Mouse (Mus musculus): ENCODE measurements around the gene Stab2. TPM values are rescaled to one million over a fixed set of nuclear protein-coding genes. Genes with fewer than 3 reads are reported as not detected.

Stab2 gene
- polyA plus RNA-seq, 1 experiment from 2014 or later, result 0.17 TPM

GRCm38 (mm10) chr10:86934376-86934775 lies 73.4 kb downstream of the Stab2 start:
- Histone ChIP-seq H3K4me1 (replicated peaks) (peaks cover 12% of the 10 kb centered on the region; the same call in 1 of the 2 replicates), H3K9ac (no peak overlapping the region), H3K27me3 (no peaks in the 10 kb centered on the region), H3K36me3 (no peaks in the 10 kb centered on the region), H3K27ac (replicated peaks) (0 out of 2 replicates have a peak overlapping the region, but pooled peaks have one; percentile 8), H3K9me3 (no peaks in the 10 kb centered on the region), H3K4me3 (no peak overlapping the region), H3K4me2 (no peak overlapping the region)
- 26% methylated on average over 6 of the region's 6 CpGs for WGBS
- ATAC-seq (ENCODE audit: low FRiP score, low read depth), result no peak

GRCm38 (mm10) chr10:86933906-86934305 lies 73.9 kb downstream of the Stab2 start:
- no peak for ATAC-seq (ENCODE audit: low FRiP score, low read depth)
- 23% methylated on average over 3 of the region's 3 CpGs for WGBS

GRCm38 (mm10) chr10:86933180-86933695 lies 74.6 kb downstream of the Stab2 start:
- no peak overlapping the region for H3K9ac ChIP-seq
- no peak for ATAC-seq (ENCODE audit: low FRiP score, low read depth)
- no peak overlapping the region for H3K27ac ChIP-seq (replicated peaks)
- WGBS, result 65% methylated on average over 9 of the region's 9 CpGs
- no peaks in the 10 kb centered on the region for H3K27me3 ChIP-seq
- H3K9me3 ChIP-seq, result no peaks in the 10 kb centered on the region
- no peak overlapping the region for H3K4me3 ChIP-seq
- no peaks in the 10 kb centered on the region for H3K36me3 ChIP-seq
- peaks cover 12% of the 10 kb centered on the region; the same call in 1 of the 2 replicates for H3K4me1 ChIP-seq (replicated peaks)
- no peak overlapping the region for H3K4me2 ChIP-seq

More at GRCm38 (mm10) chr10:86933906-86934305, 73.9 kb downstream of the Stab2 start:
- Histone ChIP-seq H3K9ac (no peak overlapping the region), H3K4me2 (no peak overlapping the region), H3K27me3 (no peaks in the 10 kb centered on the region), H3K9me3 (no peaks in the 10 kb centered on the region), H3K4me3 (no peak overlapping the region), H3K4me1 (replicated peaks) (peaks cover 12% of the 10 kb centered on the region; the same call in 1 of the 2 replicates), H3K36me3 (no peaks in the 10 kb centered on the region), H3K27ac (replicated peaks) (no peak overlapping the region)

GRCm38 (mm10) chr10:86923602-86924001 lies 84.2 kb downstream of the Stab2 start:
- Histone ChIP-seq H3K27ac (replicated peaks) (no peak overlapping the region), H3K36me3 (no peaks in the 10 kb centered on the region), H3K4me2 (no peak overlapping the region), H3K9ac (no peak overlapping the region), H3K27me3 (no peaks in the 10 kb centered on the region), H3K4me3 (no peak overlapping the region), H3K4me1 (replicated peaks) (no peaks in the 10 kb centered on the region), H3K9me3 (no peaks in the 10 kb centered on the region)
- 95% methylated on average over 1 of the region's 1 CpGs for WGBS
- ATAC-seq (ENCODE audit: low FRiP score, low read depth), result no peak

GRCm38 (mm10) chr10:86915595-86915994 lies 92.2 kb downstream of the Stab2 start:
- Histone ChIP-seq H3K4me3 (no peak overlapping the region), H3K27ac (replicated peaks) (no peak overlapping the region), H3K4me1 (replicated peaks) (no peaks in the 10 kb centered on the region), H3K27me3 (no peaks in the 10 kb centered on the region), H3K36me3 (no peaks in the 10 kb centered on the region), H3K9ac (no peak overlapping the region), H3K9me3 (no peaks in the 10 kb centered on the region), H3K4me2 (no peak overlapping the region)
- no peak for ATAC-seq (ENCODE audit: low FRiP score, low read depth)

- no peaks in the 10 kb centered on the region for H3K36me3 ChIP-seq
- 96% methylated on average over 18 of the region's 18 CpGs for WGBS
- H3K9me3 ChIP-seq, result no peaks in the 10 kb centered on the region
- H3K9ac ChIP-seq, result no peak overlapping the region
- H3K27me3 ChIP-seq, result no peaks in the 10 kb centered on the region
- H3K4me3 ChIP-seq, result no peak overlapping the region
- no peak for ATAC-seq (ENCODE audit: low FRiP score, low read depth)
- H3K4me1 ChIP-seq (replicated peaks), result no peaks in the 10 kb centered on the region
- H3K27ac ChIP-seq (replicated peaks), result no peak overlapping the region
- H3K4me2 ChIP-seq, result no peak overlapping the region
Measured at GRCm38 (mm10) chr10:86908562-86908961, 99.3 kb downstream of the Stab2 start.

- no peaks in the 10 kb centered on the region for H3K9me3 ChIP-seq
- no peak for ATAC-seq (ENCODE audit: low FRiP score, low read depth)
- no peak overlapping the region for H3K9ac ChIP-seq
- no peak overlapping the region for H3K27ac ChIP-seq (replicated peaks)
- no peaks in the 10 kb centered on the region for H3K36me3 ChIP-seq
- H3K4me3 ChIP-seq, result no peak overlapping the region
- H3K27me3 ChIP-seq, result no peaks in the 10 kb centered on the region
- 73% methylated on average over 6 of the region's 6 CpGs for WGBS
- no peak overlapping the region for H3K4me2 ChIP-seq
- no peaks in the 10 kb centered on the region for H3K4me1 ChIP-seq (replicated peaks)
Measured at GRCm38 (mm10) chr10:86907043-86907442, 100.8 kb downstream of the Stab2 start.

GRCm38 (mm10) chr10:86895531-86895930 lies 112.3 kb downstream of the Stab2 start:
- no peak for ATAC-seq (ENCODE audit: low FRiP score, low read depth)

GRCm38 (mm10) chr10:86891066-86891465 lies 116.8 kb downstream of the Stab2 start:
- ATAC-seq (ENCODE audit: low FRiP score, low read depth), result no peak
- Histone ChIP-seq H3K9ac (no peak overlapping the region), H3K36me3 (no peaks in the 10 kb centered on the region), H3K27me3 (no peaks in the 10 kb centered on the region), H3K4me3 (no peak overlapping the region), H3K27ac (replicated peaks) (no peak overlapping the region), H3K9me3 (no peaks in the 10 kb centered on the region), H3K4me2 (no peak overlapping the region), H3K4me1 (replicated peaks) (no peaks in the 10 kb centered on the region)
- WGBS, result 94% methylated on average over 1 of the region's 1 CpGs

More at GRCm38 (mm10) chr10:86895531-86895930, 112.3 kb downstream of the Stab2 start:
- no peaks in the 10 kb centered on the region for H3K36me3 ChIP-seq
- no peak overlapping the region for H3K27ac ChIP-seq (replicated peaks)
- H3K9ac ChIP-seq, result no peak overlapping the region
- H3K4me3 ChIP-seq, result no peak overlapping the region
- H3K4me2 ChIP-seq, result no peak overlapping the region
- no peaks in the 10 kb centered on the region for H3K27me3 ChIP-seq
- no peaks in the 10 kb centered on the region for H3K9me3 ChIP-seq
- 82% methylated on average over 2 of the region's 2 CpGs for WGBS
- H3K4me1 ChIP-seq (replicated peaks), result no peaks in the 10 kb centered on the region

- no peaks in the 10 kb centered on the region for H3K27me3 ChIP-seq
- H3K9ac ChIP-seq, result no peak overlapping the region
- 81% methylated on average over 14 of the region's 14 CpGs for WGBS
- H3K9me3 ChIP-seq, result no peaks in the 10 kb centered on the region
- no peak overlapping the region for H3K4me3 ChIP-seq
- ATAC-seq (ENCODE audit: low FRiP score, low read depth), result no peak
- no peak overlapping the region for H3K27ac ChIP-seq (replicated peaks)
- no peaks in the 10 kb centered on the region for H3K4me1 ChIP-seq (replicated peaks)
- H3K36me3 ChIP-seq, result no peaks in the 10 kb centered on the region
- H3K4me2 ChIP-seq, result no peak overlapping the region
Measured at GRCm38 (mm10) chr10:86890166-86890930, 117.5 kb downstream of the Stab2 start.

GRCm38 (mm10) chr10:86889440-86889839 lies 118.4 kb downstream of the Stab2 start:
- Histone ChIP-seq H3K36me3 (no peaks in the 10 kb centered on the region), H3K4me2 (no peak overlapping the region), H3K27ac (replicated peaks) (no peak overlapping the region), H3K4me3 (no peak overlapping the region), H3K4me1 (replicated peaks) (no peaks in the 10 kb centered on the region), H3K9ac (no peak overlapping the region), H3K27me3 (no peaks in the 10 kb centered on the region), H3K9me3 (no peaks in the 10 kb centered on the region)
- ATAC-seq (ENCODE audit: low FRiP score, low read depth), result no peak

GRCm38 (mm10) chr10:86886434-86886833 lies 121.4 kb downstream of the Stab2 start:
- no peaks in the 10 kb centered on the region for H3K4me1 ChIP-seq (replicated peaks)
- no peaks in the 10 kb centered on the region for H3K36me3 ChIP-seq
- no peak for ATAC-seq (ENCODE audit: low FRiP score, low read depth)
- 94% methylated on average over 1 of the region's 1 CpGs for WGBS
- H3K4me2 ChIP-seq, result no peak overlapping the region
- no peak overlapping the region for H3K9ac ChIP-seq
- no peak overlapping the region for H3K27ac ChIP-seq (replicated peaks)
- no peaks in the 10 kb centered on the region for H3K27me3 ChIP-seq
- no peak overlapping the region for H3K4me3 ChIP-seq
- no peaks in the 10 kb centered on the region for H3K9me3 ChIP-seq
